Mouse (Mus musculus) limb, embryonic 15.5 days (tissue): ENCODE measurements around the gene Cacna2d2. TPM values are rescaled to one million over a fixed set of nuclear protein-coding genes. Genes with fewer than 3 reads are reported as not detected.

Experiments
- ATAC-seq: fragments of 200-750 bp; cut with Nextera tagmentation; 2 replicates; pipeline ENCODE4 v1.8.0; 2017; ENCODE audit warnings: low read depth, moderate TSS enrichment; ENCODE audit not compliant: insufficient number of reproducible peaks, low FRiP score, low TSS enrichment
- H3K27ac ChIP-seq: fragments of 300-500 bp; sonication (generic); 2 replicates; pipeline ENCODE4 v1.5.1; 2015; ENCODE audit warnings: moderate library complexity, mild to moderate bottlenecking, inconsistent platforms
- H3K27me3 ChIP-seq: fragments of 300-500 bp; sonication (generic); 2 replicates; pipeline ENCODE4 v1.6.1; 2015; ENCODE audit warnings: inconsistent platforms
- H3K36me3 ChIP-seq: fragments of 300-500 bp; sonication (generic); 2 replicates; pipeline ENCODE4 v1.6.1; 2015; ENCODE audit warnings: inconsistent platforms
- H3K4me1 ChIP-seq: fragments of 300-500 bp; sonication (generic); 2 replicates; pipeline ENCODE4 v1.6.1; 2015; ENCODE audit warnings: inconsistent platforms
- H3K4me2 ChIP-seq: fragments of 300-500 bp; sonication (generic); 2 replicates; pipeline ENCODE4 v1.6.1; 2015; ENCODE audit warnings: mild to moderate bottlenecking, inconsistent platforms
- H3K4me3 ChIP-seq: fragments of 300-500 bp; sonication (generic); 2 replicates; pipeline ENCODE4 v1.5.1; 2015; ENCODE audit warnings: mild to moderate bottlenecking, inconsistent platforms
- H3K9ac ChIP-seq: fragments of 300-500 bp; sonication (generic); 2 replicates; pipeline ENCODE4 v1.6.1; 2015; ENCODE audit warnings: inconsistent platforms
- H3K9me3 ChIP-seq: fragments of 300-500 bp; sonication (generic); 2 replicates; pipeline ENCODE4 v1.6.1; 2016; ENCODE audit warnings: inconsistent platforms
- WGBS: fragments of 180-500 bp; shearing (Covaris S2); methylation state at CpG from one replicate; pipeline ENCODE4 v1.1.7; 2015; 5-methylcytosine and 5-hydroxymethylcytosine counted together
- polyA plus RNA-seq: library from polyadenylated mRNA; unstranded; fragments of >200 nt; fragmentation: Nextera tagmentation; extraction: Ambion mirVana; gene quantifications from 2 replicates; pipeline ENCODE4 v1.2.1, GENCODE M21; 2015

Cacna2d2 gene
- polyA plus RNA-seq, 1 experiment from 2014 or later = 0.37 TPM

- H3K4me2 ChIP-seq = no peak overlapping the region
- H3K9ac ChIP-seq = no peak overlapping the region
- no peaks in the 10 kb centered on the region for H3K36me3 ChIP-seq
- H3K27me3 ChIP-seq = peaks cover 10% of the 10 kb centered on the region
- no peaks in the 10 kb centered on the region for H3K9me3 ChIP-seq
- H3K4me1 ChIP-seq = 0 out of 2 replicates have a peak, but pooled peaks cover 2% of the 10 kb centered on the region
- H3K4me3 ChIP-seq = no peak overlapping the region
- ATAC-seq = no peak
- H3K27ac ChIP-seq = no peak overlapping the region
- WGBS = 49% methylated on average over 6 of the region's 6 CpGs
These were observed 17.7 kb downstream of the Cacna2d2 start for GRCm38 (mm10) chr9:107417106-107417505.

GRCm38 (mm10) chr9:107419491-107420244, 20.3 kb downstream of the Cacna2d2 start:
- Histone ChIP-seq H3K4me3 (no peak overlapping the region), H3K27me3 (peaks cover 4% of the 10 kb centered on the region; the same call in 1 of the 2 replicates), H3K9ac (no peak overlapping the region), H3K4me2 (no peak overlapping the region), H3K9me3 (no peaks in the 10 kb centered on the region), H3K4me1 (0 out of 2 replicates have a peak, but pooled peaks cover 2% of the 10 kb centered on the region), H3K36me3 (no peaks in the 10 kb centered on the region), H3K27ac (no peak overlapping the region)
- WGBS = 74% methylated on average over 9 of the region's 9 CpGs
- no peak for ATAC-seq

- Histone ChIP-seq H3K9ac (no peak overlapping the region), H3K36me3 (no peaks in the 10 kb centered on the region), H3K27me3 (peaks cover 8% of the 10 kb centered on the region), H3K4me2 (no peak overlapping the region), H3K4me3 (no peak overlapping the region), H3K9me3 (no peaks in the 10 kb centered on the region), H3K27ac (no peak overlapping the region), H3K4me1 (0 out of 2 replicates have a peak, but pooled peaks cover 2% of the 10 kb centered on the region)
- 70% methylated on average over 5 of the region's 5 CpGs for WGBS
- ATAC-seq = no peak
These were observed 21.5 kb downstream of the Cacna2d2 start for GRCm38 (mm10) chr9:107420898-107421297.

DNA sequence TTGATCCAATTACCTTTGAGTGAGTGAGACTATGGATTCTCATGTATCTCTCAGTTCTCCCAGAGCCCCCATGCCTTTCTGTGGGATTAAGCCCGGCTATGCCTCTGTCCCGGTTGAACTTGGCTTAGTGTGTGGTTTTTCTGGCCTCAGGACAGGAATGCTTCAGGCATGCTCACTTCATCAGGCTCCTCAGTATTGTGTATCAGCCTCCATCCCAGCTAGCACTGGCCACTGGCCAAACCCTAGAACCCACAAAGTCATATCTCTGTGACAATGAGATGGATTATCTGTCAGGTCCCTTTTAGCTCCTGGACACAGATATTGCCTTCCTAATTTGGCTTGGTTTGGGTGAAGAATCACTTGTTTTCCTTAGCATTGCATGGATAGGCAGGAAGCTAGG, 23.5 kb downstream of the Cacna2d2 start:
- 55% methylated on average over 2 of the region's 2 CpGs for WGBS
- peaks cover 26% of the 10 kb centered on the region for H3K27me3 ChIP-seq
- no peaks in the 10 kb centered on the region for H3K4me1 ChIP-seq
- H3K9ac ChIP-seq = no peak overlapping the region
- H3K9me3 ChIP-seq = no peaks in the 10 kb centered on the region
- no peaks in the 10 kb centered on the region for H3K36me3 ChIP-seq
- no peak for ATAC-seq
- no peak overlapping the region for H3K4me2 ChIP-seq
- no peak overlapping the region for H3K4me3 ChIP-seq
- no peak overlapping the region for H3K27ac ChIP-seq

- Histone ChIP-seq H3K27me3 (peaks cover 38% of the 10 kb centered on the region), H3K9ac (no peak overlapping the region), H3K4me3 (no peak overlapping the region), H3K9me3 (no peaks in the 10 kb centered on the region), H3K27ac (no peak overlapping the region), H3K4me2 (no peak overlapping the region), H3K36me3 (no peaks in the 10 kb centered on the region), H3K4me1 (no peaks in the 10 kb centered on the region)
- no peak for ATAC-seq
- 70% methylated on average over 12 of the region's 12 CpGs for WGBS
These were observed 25.2 kb downstream of the Cacna2d2 start for GRCm38 (mm10) chr9:107424485-107425175.

DNA sequence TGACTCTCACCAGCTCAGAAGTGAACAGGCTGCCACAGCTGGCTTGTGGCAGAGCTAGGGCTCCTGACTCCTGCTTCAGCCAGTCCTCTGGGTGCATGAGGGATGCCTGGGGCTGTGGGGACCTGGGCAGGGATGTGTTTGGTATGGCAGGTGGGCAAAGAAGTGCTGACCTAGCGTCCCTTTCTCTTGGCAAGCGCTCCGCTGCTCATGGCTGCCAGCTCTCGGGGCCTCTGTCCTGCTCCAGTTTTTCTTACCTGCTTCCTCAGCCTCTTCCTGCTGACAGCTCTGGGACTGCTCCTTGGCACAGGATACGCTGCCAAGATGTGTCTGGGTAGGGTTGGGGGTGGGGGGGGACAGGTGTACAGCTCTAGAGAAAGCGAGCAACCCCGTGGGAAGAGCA, 28.5 kb downstream of the Cacna2d2 start:
- no peak overlapping the region for H3K4me3 ChIP-seq
- WGBS = 76% methylated on average over 7 of the region's 7 CpGs
- no peak overlapping the region for H3K9ac ChIP-seq
- H3K27ac ChIP-seq = no peak overlapping the region
- no peak overlapping the region for H3K4me2 ChIP-seq
- no peaks in the 10 kb centered on the region for H3K9me3 ChIP-seq
- no peak for ATAC-seq
- H3K4me1 ChIP-seq = no peaks in the 10 kb centered on the region
- peaks cover 48% of the 10 kb centered on the region for H3K27me3 ChIP-seq
- no peaks in the 10 kb centered on the region for H3K36me3 ChIP-seq

- 44% methylated on average over 5 of the region's 5 CpGs for WGBS
- no peaks in the 10 kb centered on the region for H3K36me3 ChIP-seq
- H3K9me3 ChIP-seq = no peaks in the 10 kb centered on the region
- no peak overlapping the region for H3K4me3 ChIP-seq
- no peaks in the 10 kb centered on the region for H3K4me1 ChIP-seq
- peaks cover 48% of the 10 kb centered on the region for H3K27me3 ChIP-seq
- no peak overlapping the region for H3K27ac ChIP-seq
- no peak for ATAC-seq
- H3K9ac ChIP-seq = no peak overlapping the region
- no peak overlapping the region for H3K4me2 ChIP-seq
These were observed 29.2 kb downstream of the Cacna2d2 start for GRCm38 (mm10) chr9:107428451-107429186.

- Histone ChIP-seq H3K4me2 (no peak overlapping the region), H3K9me3 (no peaks in the 10 kb centered on the region), H3K27ac (no peak overlapping the region), H3K36me3 (no peaks in the 10 kb centered on the region), H3K9ac (no peak overlapping the region), H3K4me3 (no peak overlapping the region), H3K27me3 (peaks cover 47% of the 10 kb centered on the region), H3K4me1 (peaks cover 12% of the 10 kb centered on the region)
- 44% methylated on average over 12 of the region's 12 CpGs for WGBS
- no peak for ATAC-seq
These were observed 31.0 kb downstream of the Cacna2d2 start for GRCm38 (mm10) chr9:107430445-107430844.

DNA sequence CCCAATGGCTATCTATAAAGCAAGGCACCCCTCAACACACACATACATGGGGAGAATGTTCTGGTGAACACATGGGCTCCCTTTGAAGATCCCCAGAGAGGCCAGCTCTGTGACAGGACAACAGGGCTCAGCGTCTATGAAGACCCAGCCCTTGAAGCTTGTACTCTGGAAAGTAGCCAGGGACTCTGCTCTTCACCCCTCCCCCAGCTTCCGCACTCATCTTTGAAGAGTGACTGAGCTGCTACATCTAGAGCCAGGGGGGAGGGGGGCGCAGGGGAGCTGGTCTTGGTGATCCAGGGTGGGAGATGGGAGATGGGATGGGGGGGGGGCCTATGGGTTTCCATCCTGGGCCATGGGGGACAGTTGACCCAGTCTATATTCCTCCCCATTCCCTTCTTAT, 33.1 kb downstream of the Cacna2d2 start:
- Histone ChIP-seq H3K9me3 (no peaks in the 10 kb centered on the region), H3K4me3 (no peak overlapping the region), H3K27me3 (peaks cover 28% of the 10 kb centered on the region), H3K4me1 (peaks cover 14% of the 10 kb centered on the region), H3K36me3 (no peaks in the 10 kb centered on the region), H3K4me2 (no peak overlapping the region), H3K9ac (no peak overlapping the region), H3K27ac (no peak overlapping the region)
- ATAC-seq = no peak
- WGBS = 75% methylated on average over 3 of the region's 3 CpGs

GRCm38 (mm10) chr9:107434851-107435250, 35.4 kb downstream of the Cacna2d2 start:
- H3K4me2 ChIP-seq = no peak overlapping the region
- no peak overlapping the region for H3K9ac ChIP-seq
- peak; percentile 26; the same call in 1 of the 2 replicates for ATAC-seq
- peaks cover 11% of the 10 kb centered on the region for H3K27me3 ChIP-seq
- H3K27ac ChIP-seq = no peak overlapping the region
- no peak overlapping the region for H3K4me3 ChIP-seq
- no peaks in the 10 kb centered on the region for H3K36me3 ChIP-seq
- H3K4me1 ChIP-seq = peaks cover 14% of the 10 kb centered on the region
- no peaks in the 10 kb centered on the region for H3K9me3 ChIP-seq
- WGBS = 16% methylated on average over 6 of the region's 6 CpGs

- Histone ChIP-seq H3K9me3 (no peaks in the 10 kb centered on the region), H3K4me2 (no peak overlapping the region), H3K4me3 (no peak overlapping the region), H3K4me1 (peaks cover 14% of the 10 kb centered on the region), H3K36me3 (no peaks in the 10 kb centered on the region), H3K27ac (no peak overlapping the region), H3K27me3 (peaks cover 11% of the 10 kb centered on the region), H3K9ac (no peak overlapping the region)
- no peak for ATAC-seq
- WGBS = 24% methylated on average over 6 of the region's 6 CpGs
These were observed 35.9 kb downstream of the Cacna2d2 start for GRCm38 (mm10) chr9:107435285-107435684.

DNA sequence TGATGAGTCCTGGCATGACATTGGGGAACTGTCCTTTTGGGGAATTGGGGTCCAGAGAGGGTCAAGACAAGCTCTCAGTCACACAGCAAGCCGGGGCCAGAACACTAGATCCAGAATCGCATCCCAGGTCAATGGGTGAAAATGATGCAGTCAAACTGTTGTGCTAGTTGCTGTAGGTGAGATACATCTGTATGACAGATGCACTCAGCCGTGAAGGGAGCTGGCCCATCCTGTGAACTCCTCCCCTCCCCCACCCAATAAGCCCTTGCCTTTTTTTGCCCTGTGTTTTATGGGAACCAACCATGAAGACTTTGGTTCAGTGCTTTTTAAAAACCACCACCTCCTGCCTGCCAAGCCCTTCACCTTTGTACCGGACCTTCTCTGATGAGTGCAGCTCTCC, 43.5 kb downstream of the Cacna2d2 start:
- H3K9ac ChIP-seq = no peak overlapping the region
- no peaks in the 10 kb centered on the region for H3K36me3 ChIP-seq
- H3K4me2 ChIP-seq = no peak overlapping the region
- no peak overlapping the region for H3K4me3 ChIP-seq
- ATAC-seq = no peak
- H3K4me1 ChIP-seq = peaks cover 7% of the 10 kb centered on the region
- H3K27ac ChIP-seq = no peak overlapping the region
- no peaks in the 10 kb centered on the region for H3K27me3 ChIP-seq
- no peaks in the 10 kb centered on the region for H3K9me3 ChIP-seq
- WGBS = 67% methylated on average over 4 of the region's 4 CpGs
